Mouse (Mus musculus) heart, adult 8-10 months (tissue): ENCODE measurements around the gene Arhgef28. TPM values are rescaled to one million over a fixed set of nuclear protein-coding genes. Genes with fewer than 3 reads are reported as not detected.

Experiments
- DNase-seq: peaks from one replicate; pipeline ENCODE4 v3.0.0; 2022; ENCODE audit warnings: low spot score
- total RNA-seq, 4 experiments: library from RNA; stranded (reverse); gene quantifications; 2 replicates each; pipeline ENCODE4 v1.2.4; 2022

The Arhgef28 gene
- total RNA-seq, 4 experiments from 2014 or later, result 4.6 to 6.7 (median 5.6) TPM

GRCm38 (mm10) chr13:97966077-97966476 is 240.2 kb downstream of the Arhgef28 start:
- DNase-seq, result no peak

- DNase-seq, result no peak
Observed at GRCm38 (mm10) chr13:97964892-97965424, 241.3 kb downstream of the Arhgef28 start.

- no peak for DNase-seq
Observed at GRCm38 (mm10) chr13:97960142-97960541, 246.1 kb downstream of the Arhgef28 start.

- DNase-seq, result no peak
Observed at GRCm38 (mm10) chr13:97959394-97959888, 246.8 kb downstream of the Arhgef28 start.

GRCm38 (mm10) chr13:97955759-97956158 is 250.5 kb downstream of the Arhgef28 start:
- no peak for DNase-seq

GRCm38 (mm10) chr13:97954956-97955496 is 251.2 kb downstream of the Arhgef28 start:
- DNase-seq, result no peak

- DNase-seq, result no peak
Observed at GRCm38 (mm10) chr13:97954051-97954450, 252.2 kb downstream of the Arhgef28 start.

- no peak for DNase-seq
Observed at GRCm38 (mm10) chr13:97953526-97953925, 252.7 kb downstream of the Arhgef28 start.

- no peak for DNase-seq
Observed at GRCm38 (mm10) chr13:97948856-97949255, 257.4 kb downstream of the Arhgef28 start.

- no peak for DNase-seq
Observed at GRCm38 (mm10) chr13:97947598-97947997, 258.6 kb downstream of the Arhgef28 start.

GRCm38 (mm10) chr13:97946422-97946821 is 259.8 kb downstream of the Arhgef28 start:
- no peak for DNase-seq

- no peak for DNase-seq
Observed at GRCm38 (mm10) chr13:97941909-97942680, 264.1 kb downstream of the Arhgef28 start.

GRCm38 (mm10) chr13:97941099-97941498 is 265.1 kb downstream of the Arhgef28 start:
- peak; percentile 55 for DNase-seq

GRCm38 (mm10) chr13:97939433-97940160 is 266.6 kb downstream of the Arhgef28 start:
- DNase-seq, result peak; percentile 35

- peak; percentile 89 for DNase-seq
Observed at GRCm38 (mm10) chr13:97938596-97939297, 267.5 kb downstream of the Arhgef28 start.

GRCm38 (mm10) chr13:97937919-97938318 is 268.3 kb downstream of the Arhgef28 start:
- DNase-seq, result peak; percentile 55

- no peak for DNase-seq
Observed at GRCm38 (mm10) chr13:97928135-97928497, 278.1 kb downstream of the Arhgef28 start.

- no peak for DNase-seq
Observed at GRCm38 (mm10) chr13:97927376-97928134, 278.7 kb downstream of the Arhgef28 start.

GRCm38 (mm10) chr13:97926371-97926770 is 279.9 kb downstream of the Arhgef28 start:
- no peak for DNase-seq

- no peak for DNase-seq
Observed at GRCm38 (mm10) chr13:97923009-97923408, 283.2 kb downstream of the Arhgef28 start.

GRCm38 (mm10) chr13:97919590-97919989 is 286.6 kb downstream of the Arhgef28 start:
- no peak for DNase-seq
